Mouse (Mus musculus) forebrain, embryonic 15.5 days (tissue): Measurements from ENCODE around the gene Gm17334. TPM values are rescaled to one million over a fixed set of nuclear protein-coding genes. Genes with fewer than 3 reads are reported as not detected.

Source experiments
- ATAC-seq: fragments of 200-750 bp; cut with Nextera tagmentation; replicated peaks from 2 replicates; pipeline ENCODE4 v1.8.0; 2017; ENCODE audit warnings: mild to moderate bottlenecking, moderate TSS enrichment, moderate library complexity
- H3K27ac ChIP-seq: fragments of 300-500 bp; sonication (generic); replicated peaks from 2 replicates; pipeline ENCODE4 v1.5.1; 2015; ENCODE audit warnings: mild to moderate bottlenecking, inconsistent platforms
- H3K27me3 ChIP-seq: fragments of 300-500 bp; sonication (generic); 2 replicates; pipeline ENCODE4 v1.6.1; 2015; ENCODE audit warnings: inconsistent platforms
- H3K36me3 ChIP-seq: fragments of 300-500 bp; sonication (generic); 2 replicates; pipeline ENCODE4 v1.6.1; 2015; ENCODE audit warnings: mild to moderate bottlenecking, inconsistent platforms
- H3K4me1 ChIP-seq: fragments of 300-500 bp; sonication (generic); 2 replicates; pipeline ENCODE4 v1.6.1; 2015; ENCODE audit warnings: inconsistent platforms
- H3K4me2 ChIP-seq: fragments of 300-500 bp; sonication (generic); replicated peaks from 2 replicates; pipeline ENCODE4 v1.6.1; 2015; ENCODE audit warnings: mild to moderate bottlenecking, inconsistent platforms
- H3K4me3 ChIP-seq: fragments of 300-500 bp; sonication (generic); 2 replicates; pipeline ENCODE4 v1.5.1; 2015; ENCODE audit warnings: mild to moderate bottlenecking, inconsistent platforms
- H3K9ac ChIP-seq: fragments of 300-500 bp; sonication (generic); replicated peaks from 2 replicates; pipeline ENCODE4 v1.6.1; 2015; ENCODE audit warnings: mild to moderate bottlenecking, inconsistent platforms
- H3K9me3 ChIP-seq: fragments of 300-500 bp; sonication (generic); 2 replicates; pipeline ENCODE4 v1.6.1; 2016; ENCODE audit warnings: inconsistent platforms
- WGBS: fragments of 180-500 bp; shearing (Covaris S2); methylation state at CpG from one replicate; pipeline ENCODE4 v1.1.7; 2015; ENCODE audit warnings: mixed read lengths; 5-methylcytosine and 5-hydroxymethylcytosine counted together
- polyA plus RNA-seq: library from polyadenylated mRNA; unstranded; fragments of >200 nt; fragmentation: Nextera tagmentation; extraction: Ambion mirVana; gene quantifications from 2 replicates; pipeline ENCODE4 v1.2.1, GENCODE M21; 2015

The Gm17334 gene
- polyA plus RNA-seq, 1 experiment from 2014 or later, result not detected

GRCm38 (mm10) chr11:53794671-53795557, 21.9 kb upstream of the Gm17334 start:
- Histone ChIP-seq H3K36me3 (no peaks in the 10 kb centered on the region), H3K4me1 (0 out of 2 replicates have a peak, but pooled peaks cover 7% of the 10 kb centered on the region), H3K9me3 (no peaks in the 10 kb centered on the region), H3K27ac (no peak overlapping the region), H3K9ac (no peak overlapping the region), H3K4me3 (no peak overlapping the region), H3K4me2 (no peak overlapping the region), H3K27me3 (no peaks in the 10 kb centered on the region)
- WGBS, result 77% methylated on average over 25 of the region's 25 CpGs
- no peak for ATAC-seq

GRCm38 (mm10) chr11:53794015-53794414, 21.0 kb upstream of the Gm17334 start:
- 71% methylated on average over 3 of the region's 3 CpGs for WGBS
- Histone ChIP-seq H3K27me3 (no peaks in the 10 kb centered on the region), H3K27ac (no peak overlapping the region), H3K4me2 (no peak overlapping the region), H3K9me3 (no peaks in the 10 kb centered on the region), H3K4me3 (no peak overlapping the region), H3K4me1 (0 out of 2 replicates have a peak, but pooled peaks cover 7% of the 10 kb centered on the region), H3K9ac (no peak overlapping the region), H3K36me3 (no peaks in the 10 kb centered on the region)
- ATAC-seq, result no peak

GRCm38 (mm10) chr11:53792986-53793385, 20.0 kb upstream of the Gm17334 start:
- Histone ChIP-seq H3K4me1 (0 out of 2 replicates have a peak, but pooled peaks cover 7% of the 10 kb centered on the region), H3K9me3 (no peaks in the 10 kb centered on the region), H3K27ac (no peak overlapping the region), H3K9ac (no peak overlapping the region), H3K36me3 (no peaks in the 10 kb centered on the region), H3K4me3 (no peak overlapping the region), H3K4me2 (no peak overlapping the region), H3K27me3 (no peaks in the 10 kb centered on the region)
- whole genome bisulfite sequencing, result 41% methylated on average over 3 of the region's 3 CpGs
- ATAC-seq, result no peak

- ATAC-seq, result no peak
- WGBS, result 67% methylated on average over 3 of the region's 3 CpGs
Measured at GRCm38 (mm10) chr11:53789277-53789676, 16.3 kb upstream of the Gm17334 start.

GRCm38 (mm10) chr11:53788196-53788595, 15.2 kb upstream of the Gm17334 start:
- H3K4me1 ChIP-seq, result 0 out of 2 replicates have a peak, but pooled peaks cover 6% of the 10 kb centered on the region
- ATAC-seq, result no peak
- no peak overlapping the region for H3K9ac ChIP-seq
- no peak overlapping the region for H3K27ac ChIP-seq
- H3K4me3 ChIP-seq, result no peak overlapping the region
- H3K36me3 ChIP-seq, result no peaks in the 10 kb centered on the region
- WGBS, result 76% methylated on average over 8 of the region's 8 CpGs
- H3K9me3 ChIP-seq, result no peaks in the 10 kb centered on the region
- H3K27me3 ChIP-seq, result no peaks in the 10 kb centered on the region
- no peak overlapping the region for H3K4me2 ChIP-seq

More at GRCm38 (mm10) chr11:53789277-53789676, 16.3 kb upstream of the Gm17334 start:
- Histone ChIP-seq H3K4me2 (no peak overlapping the region), H3K9me3 (no peaks in the 10 kb centered on the region), H3K36me3 (no peaks in the 10 kb centered on the region), H3K27ac (no peak overlapping the region), H3K9ac (no peak overlapping the region), H3K27me3 (no peaks in the 10 kb centered on the region), H3K4me3 (no peak overlapping the region), H3K4me1 (0 out of 2 replicates have a peak, but pooled peaks cover 7% of the 10 kb centered on the region)

GRCm38 (mm10) chr11:53786058-53787031, 13.4 kb upstream of the Gm17334 start:
- no peak for ATAC-seq
- Histone ChIP-seq H3K4me2 (no peak overlapping the region), H3K4me1 (no peaks in the 10 kb centered on the region), H3K9me3 (no peaks in the 10 kb centered on the region), H3K9ac (no peak overlapping the region), H3K36me3 (no peaks in the 10 kb centered on the region), H3K27ac (no peak overlapping the region), H3K4me3 (no peak overlapping the region), H3K27me3 (no peaks in the 10 kb centered on the region)
- WGBS, result 87% methylated on average over 13 of the region's 13 CpGs

- H3K36me3 ChIP-seq, result no peaks in the 10 kb centered on the region
- H3K9me3 ChIP-seq, result no peaks in the 10 kb centered on the region
- no peak for ATAC-seq
- H3K4me3 ChIP-seq, result no peak overlapping the region
- H3K4me1 ChIP-seq, result no peaks in the 10 kb centered on the region
- no peak overlapping the region for H3K27ac ChIP-seq
- H3K4me2 ChIP-seq, result no peak overlapping the region
- no peaks in the 10 kb centered on the region for H3K27me3 ChIP-seq
- no peak overlapping the region for H3K9ac ChIP-seq
- WGBS, result 85% methylated on average over 3 of the region's 3 CpGs
Measured at GRCm38 (mm10) chr11:53785311-53785936, 12.4 kb upstream of the Gm17334 start.

GRCm38 (mm10) chr11:53783288-53783687, 10.3 kb upstream of the Gm17334 start:
- Histone ChIP-seq H3K27ac (no peak overlapping the region), H3K27me3 (no peaks in the 10 kb centered on the region), H3K4me1 (no peaks in the 10 kb centered on the region), H3K36me3 (no peaks in the 10 kb centered on the region), H3K4me3 (no peak overlapping the region), H3K9ac (no peak overlapping the region), H3K4me2 (no peak overlapping the region), H3K9me3 (no peaks in the 10 kb centered on the region)
- WGBS, result 91% methylated on average over 9 of the region's 9 CpGs
- no peak for ATAC-seq

GRCm38 (mm10) chr11:53781964-53782363, 9.0 kb upstream of the Gm17334 start:
- ATAC-seq, result no peak
- Histone ChIP-seq H3K27me3 (no peaks in the 10 kb centered on the region), H3K4me3 (no peak overlapping the region), H3K36me3 (no peaks in the 10 kb centered on the region), H3K9me3 (no peaks in the 10 kb centered on the region), H3K4me2 (no peak overlapping the region), H3K4me1 (no peaks in the 10 kb centered on the region), H3K9ac (no peak overlapping the region), H3K27ac (no peak overlapping the region)
- WGBS, result 89% methylated on average over 7 of the region's 7 CpGs

- H3K4me2 ChIP-seq, result no peak overlapping the region
- ATAC-seq, result no peak
- H3K4me1 ChIP-seq, result no peaks in the 10 kb centered on the region
- no peaks in the 10 kb centered on the region for H3K9me3 ChIP-seq
- no peaks in the 10 kb centered on the region for H3K27me3 ChIP-seq
- H3K9ac ChIP-seq, result no peak overlapping the region
- H3K27ac ChIP-seq, result no peak overlapping the region
- no peaks in the 10 kb centered on the region for H3K36me3 ChIP-seq
- WGBS, result 89% methylated on average over 4 of the region's 4 CpGs
- H3K4me3 ChIP-seq, result no peak overlapping the region
Measured at GRCm38 (mm10) chr11:53781201-53781775, 8.3 kb upstream of the Gm17334 start.

GRCm38 (mm10) chr11:53780262-53780661, 7.3 kb upstream of the Gm17334 start:
- no peaks in the 10 kb centered on the region for H3K4me1 ChIP-seq

More at GRCm38 (mm10) chr11:53780262-53780661, 7.3 kb upstream of the Gm17334 start:
- ATAC-seq, result no peak
- Histone ChIP-seq H3K27me3 (no peaks in the 10 kb centered on the region), H3K27ac (no peak overlapping the region), H3K9me3 (no peaks in the 10 kb centered on the region), H3K36me3 (no peaks in the 10 kb centered on the region), H3K4me3 (no peak overlapping the region), H3K4me2 (no peak overlapping the region), H3K9ac (no peak overlapping the region)
- 63% methylated on average over 3 of the region's 3 CpGs for WGBS
